Mouse (Mus musculus) yolk sac, embryonic 10.5 days (tissue): Measurements from ENCODE around the gene Dph6.
"Not testable (repeated sequence)": the region's sequence is repeated elsewhere in the genome, so short reads cannot be mapped to it uniquely, and the experiment has no call there.

Experiments
- DNase-seq: peaks from one replicate; pipeline ENCODE4 v3.0.0-alpha.2; 2017; ENCODE audit warnings: low spot score

Dph6 gene

GRCm38 (mm10) chr2:114654365-114655239 lies at the start of gene Dph6:
Gene Dph6 (minus strand): TSS chr2:114654964.
- peak; percentile 89 for DNase-seq

DNA sequence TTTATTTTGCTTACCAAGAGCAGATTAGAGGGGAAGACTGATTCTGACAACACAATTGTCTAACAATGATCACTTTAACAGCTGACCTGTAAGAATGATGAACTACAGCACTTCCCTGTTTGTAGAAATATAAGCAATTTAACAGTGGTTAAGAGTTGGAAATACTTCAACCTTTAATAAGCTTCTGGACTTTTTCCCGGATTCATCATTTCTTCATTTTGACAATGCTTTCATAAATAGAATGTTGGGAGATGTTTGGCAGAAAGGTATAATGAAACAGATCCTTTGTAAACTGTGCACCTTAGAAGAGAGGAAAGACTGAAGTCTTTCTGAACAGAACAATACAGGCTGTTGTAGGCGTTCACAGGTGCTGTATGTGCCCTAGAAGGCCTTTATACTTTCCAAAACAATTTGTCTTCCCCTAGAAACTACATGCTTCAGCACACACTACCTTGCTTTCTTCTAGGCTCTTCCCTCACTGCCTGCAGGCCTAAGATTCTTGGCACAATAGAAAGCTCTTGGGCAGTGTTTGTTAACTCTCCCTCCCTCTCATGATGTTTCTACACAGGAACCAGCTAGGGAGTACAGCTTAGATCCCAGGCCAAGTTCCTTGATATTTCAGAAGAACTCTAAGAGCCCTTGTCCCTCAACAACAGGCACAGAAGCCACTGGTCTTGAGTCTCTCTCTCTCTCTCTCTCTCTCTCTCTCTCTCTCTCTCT lies 46.4 kb upstream of the Dph6 start:
- DNase-seq = no peak

DNA sequence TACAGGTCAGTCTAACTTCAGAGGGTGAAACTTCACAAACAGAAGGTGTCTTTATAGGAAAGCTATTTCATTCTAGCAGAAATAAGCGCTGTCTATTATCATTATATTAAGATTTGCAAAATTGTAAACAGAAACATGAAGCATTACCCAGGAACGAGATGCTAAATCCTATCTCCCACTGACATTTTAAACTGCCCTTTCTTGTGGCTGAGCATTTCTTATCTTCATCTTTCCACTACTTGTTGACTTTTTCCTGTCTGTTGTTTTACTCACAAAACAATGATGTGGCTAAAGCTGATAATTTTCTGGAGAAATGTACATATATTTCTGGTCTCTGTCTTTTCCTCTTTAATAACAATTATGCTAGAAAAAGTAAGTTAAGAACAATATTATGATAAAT lies 36.8 kb upstream of the Dph6 start:
- DNase-seq = no peak

GRCm38 (mm10) chr2:114687483-114687882 lies 32.7 kb upstream of the Dph6 start:
- no peak for DNase-seq

DNA sequence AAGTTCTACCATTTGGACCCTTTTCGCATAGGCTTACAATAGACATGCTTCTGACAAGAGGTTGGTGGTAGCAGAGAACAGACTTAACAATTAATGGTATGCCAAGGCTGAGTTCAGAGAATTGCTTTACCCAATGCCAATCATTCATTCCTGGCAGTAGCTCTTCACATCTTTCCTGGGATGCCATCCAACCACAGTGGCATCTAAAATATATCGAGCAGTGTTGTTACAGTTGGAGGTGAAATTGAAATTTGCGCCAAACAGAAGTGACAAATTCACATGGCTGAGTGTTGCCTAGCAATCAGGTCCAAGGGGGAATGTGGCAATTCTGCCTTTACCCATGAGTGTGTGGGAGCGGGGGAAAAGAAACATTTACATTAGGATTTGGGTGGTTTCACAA lies 32.3 kb upstream of the Dph6 start:
- no peak for DNase-seq

DNA sequence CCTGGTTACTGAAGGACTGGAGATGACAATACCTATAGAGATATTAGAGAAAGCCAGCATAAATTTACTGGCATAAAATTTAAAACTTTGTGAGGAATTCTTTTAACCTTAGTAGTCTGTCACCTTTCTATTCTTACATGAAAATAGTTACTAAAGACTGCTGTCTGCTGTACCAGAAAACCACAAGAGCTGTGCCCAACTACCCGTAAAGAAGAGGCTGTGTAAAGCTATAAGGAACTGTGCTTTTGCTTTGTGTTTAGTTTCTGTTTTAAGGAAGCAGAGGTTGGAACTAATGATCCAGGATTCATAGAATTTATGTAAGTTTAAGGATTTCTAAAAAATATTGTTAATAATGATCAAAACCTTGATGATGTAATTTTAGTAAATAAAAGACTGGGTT lies 19.1 kb upstream of the Dph6 start:
- DNase-seq = no peak

DNA sequence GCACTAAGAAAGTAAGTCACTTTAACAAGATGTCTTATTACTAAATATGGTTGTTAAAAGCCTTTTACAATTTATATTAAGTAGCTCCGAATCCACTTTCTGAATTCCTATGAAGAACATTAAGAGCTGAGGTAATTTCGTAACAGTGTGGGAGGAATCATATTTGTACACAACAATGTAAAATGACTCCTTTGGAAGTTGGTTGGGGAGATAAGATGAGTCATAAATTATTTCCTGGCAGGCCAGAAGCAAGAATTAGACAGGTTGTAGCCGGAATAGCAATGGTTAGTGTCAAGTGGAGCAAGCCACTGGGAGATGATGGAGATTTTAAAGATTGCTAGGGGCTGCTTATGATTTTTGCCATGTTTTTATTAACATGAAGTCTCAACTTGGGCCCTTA lies 16.2 kb upstream of the Dph6 start:
- DNase-seq = no peak

DNA sequence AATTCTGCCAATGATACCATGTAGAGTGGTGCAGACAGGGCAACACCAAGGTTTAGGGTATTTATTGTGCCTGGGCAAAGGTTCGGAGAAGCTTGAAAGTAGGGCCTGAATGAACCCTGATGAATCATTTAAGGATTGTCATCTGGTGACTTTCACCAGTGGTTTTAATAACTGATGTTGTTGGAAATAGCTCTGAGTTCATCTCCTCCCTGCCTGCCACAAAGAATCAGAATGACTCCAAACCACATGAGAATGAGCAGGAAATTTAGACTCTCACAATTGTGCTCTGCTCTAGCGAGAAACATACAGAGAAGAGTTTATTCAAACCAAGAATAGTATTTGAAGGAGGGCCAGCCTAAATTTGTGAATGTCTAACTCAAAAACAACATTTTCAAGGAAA lies 4.2 kb upstream of the Dph6 start:
- no peak for DNase-seq

- no peak for DNase-seq
These were observed 8.5 kb downstream of the Dph6 start for GRCm38 (mm10) chr2:114646240-114646639.

DNA sequence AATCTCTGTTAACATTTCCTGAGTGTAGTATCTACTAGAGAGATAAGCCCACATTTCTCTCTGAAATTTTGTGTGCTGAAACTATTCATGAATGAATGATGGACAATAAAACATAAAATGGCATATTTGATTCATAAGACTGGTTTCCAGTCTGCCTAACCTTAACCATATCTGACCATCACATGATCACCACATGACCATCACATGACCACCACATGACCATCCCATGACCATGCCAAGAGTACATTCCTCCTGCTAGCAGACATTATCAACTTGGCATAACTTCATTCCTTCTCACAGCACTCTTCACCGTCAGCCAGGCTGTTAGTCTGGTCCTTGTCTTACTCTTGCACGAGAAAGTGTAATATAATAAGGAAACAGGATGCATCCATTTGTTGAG lies 10.9 kb downstream of the Dph6 start:
- no peak for DNase-seq

- DNase-seq = peak; percentile 27
These were observed 30.1 kb downstream of the Dph6 start for GRCm38 (mm10) chr2:114624683-114625082.

DNA sequence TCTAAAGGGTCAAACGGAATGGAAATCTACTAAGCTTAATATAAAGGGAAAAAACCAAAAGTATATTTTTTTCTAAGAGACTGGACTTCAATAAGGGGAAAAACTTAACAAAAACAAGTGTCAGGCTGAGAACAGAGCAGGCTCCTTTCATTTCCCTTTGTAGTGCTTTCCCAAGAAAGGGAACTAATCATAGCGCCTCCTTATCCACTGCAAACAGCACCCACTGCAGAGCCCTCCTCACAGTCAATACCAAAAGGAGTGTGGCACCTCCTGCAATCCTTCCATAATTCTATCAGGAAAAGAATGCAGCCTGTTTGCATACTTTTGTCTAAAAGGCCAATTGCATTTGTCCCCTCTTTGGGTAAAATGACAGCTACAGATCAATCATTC lies 32.2 kb downstream of the Dph6 start:
- DNase-seq = no peak

- DNase-seq = peak; percentile 4
These were observed 32.8 kb downstream of the Dph6 start for GRCm38 (mm10) chr2:114621781-114622549.

DNA sequence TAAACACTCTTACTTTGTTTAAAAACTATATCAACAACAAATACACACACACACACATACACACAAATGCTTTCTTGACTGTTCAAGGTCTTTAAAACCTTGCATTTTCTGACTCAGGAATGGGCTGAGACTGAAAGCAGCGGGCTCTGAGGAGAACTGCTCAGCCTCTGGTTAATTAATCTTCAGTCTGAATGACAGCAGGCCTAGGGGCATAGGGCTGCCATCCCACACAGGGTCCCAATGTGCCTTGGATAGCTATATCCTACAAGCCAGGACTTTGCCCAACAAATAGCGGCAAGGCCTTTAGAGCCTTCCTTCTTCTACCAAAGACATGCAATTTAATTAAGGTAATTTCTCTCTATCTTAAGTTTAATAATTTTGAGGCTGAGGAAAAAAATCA lies 43.2 kb downstream of the Dph6 start:
- DNase-seq = no peak

DNA sequence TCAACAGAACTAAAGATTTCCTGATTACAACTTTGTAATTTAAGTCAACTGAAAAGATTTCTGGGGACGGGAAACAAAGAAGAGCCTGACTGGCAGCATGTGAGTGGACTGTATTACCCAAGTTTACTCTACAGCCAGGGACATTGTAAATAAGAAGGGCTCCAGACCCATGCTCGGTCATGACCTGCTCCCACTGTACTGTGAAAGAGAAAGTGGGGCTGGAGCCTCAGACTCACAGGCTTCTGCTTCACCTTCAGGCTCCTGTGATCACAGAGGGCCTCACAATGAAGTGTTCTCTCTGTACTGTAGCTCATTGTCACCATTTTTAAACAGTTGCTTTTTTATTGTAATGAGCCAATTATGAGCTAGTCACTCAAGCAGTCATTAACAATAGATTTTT lies 44.7 kb downstream of the Dph6 start:
- no peak for DNase-seq

DNA sequence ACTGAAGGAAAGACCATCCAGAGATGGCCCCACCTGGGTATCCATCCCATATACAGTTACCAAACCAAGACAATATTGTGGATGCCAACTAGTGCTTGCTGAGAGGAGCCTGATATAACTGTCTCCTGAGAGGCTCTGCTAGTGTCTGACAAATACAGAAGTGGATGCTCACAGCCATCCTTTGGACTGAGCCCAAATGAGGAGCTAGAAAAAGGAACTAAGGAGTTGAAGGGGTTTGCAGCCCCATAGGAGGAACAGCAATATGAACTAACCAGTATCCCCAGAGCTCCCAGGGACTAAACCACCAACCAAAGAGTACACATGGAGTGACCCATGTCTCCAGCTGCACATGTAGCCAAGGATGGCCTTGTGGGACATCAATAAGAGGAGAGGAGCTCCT lies 49.6 kb downstream of the Dph6 start:
- DNase-seq = not testable (repeated sequence)

- no peak for DNase-seq
These were observed 53.6 kb downstream of the Dph6 start for GRCm38 (mm10) chr2:114601174-114601573.

- no peak for DNase-seq
These were observed 55.0 kb downstream of the Dph6 start for GRCm38 (mm10) chr2:114599793-114600192.

DNA sequence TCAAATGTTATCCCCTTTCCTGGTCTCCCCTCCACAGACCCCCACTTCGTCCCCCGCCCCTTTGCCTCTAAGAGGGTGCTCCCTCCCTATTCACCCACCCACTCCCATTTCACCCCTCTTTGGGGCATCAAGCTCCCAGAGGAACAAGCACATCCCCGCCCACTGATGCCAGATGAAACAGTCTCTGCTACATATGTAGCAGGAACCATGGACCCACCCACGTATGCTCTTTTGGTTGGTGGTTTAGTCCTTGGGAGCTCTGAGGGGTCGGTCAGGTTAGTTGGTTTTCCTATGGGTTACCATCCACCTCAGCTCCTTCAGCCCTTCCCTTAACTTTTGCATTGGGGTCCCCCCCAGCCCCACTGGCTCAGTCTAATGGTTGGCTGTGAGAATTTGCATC lies 61.4 kb downstream of the Dph6 start:
- no peak for DNase-seq

- DNase-seq = no peak
These were observed 74.0 kb downstream of the Dph6 start for GRCm38 (mm10) chr2:114580714-114581113.

DNA sequence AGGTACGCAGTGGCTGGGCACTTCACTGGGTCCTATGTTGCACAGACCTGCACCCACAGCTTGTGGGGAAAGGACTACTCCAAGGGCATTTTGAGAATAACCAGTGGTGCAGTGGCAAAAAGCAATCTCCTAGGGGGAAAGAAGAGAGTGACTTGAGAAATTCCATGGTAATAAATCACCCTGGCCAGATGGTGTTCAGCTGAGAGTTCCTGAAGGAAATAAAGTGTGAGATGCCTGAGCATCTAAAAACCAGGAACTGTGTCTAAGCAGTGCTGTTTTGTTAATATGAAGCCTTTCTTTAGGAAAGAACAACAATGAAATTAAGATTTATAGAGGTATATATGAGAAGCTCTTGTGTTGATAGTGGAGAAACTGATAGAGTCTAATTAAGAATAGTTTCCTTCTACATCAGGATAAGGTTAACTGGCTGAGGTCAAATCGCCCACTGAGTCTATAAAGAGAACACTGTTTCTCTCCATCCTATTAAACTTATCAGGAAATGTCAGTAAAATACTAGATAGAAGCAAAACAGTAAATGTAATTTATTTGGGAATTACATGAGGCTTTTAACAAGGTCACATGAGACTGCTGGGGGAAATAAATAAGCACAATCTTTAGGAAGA lies 111.7 kb downstream of the Dph6 start:
- DNase-seq = peak; percentile 2

- DNase-seq = no peak
These were observed 112.4 kb downstream of the Dph6 start for GRCm38 (mm10) chr2:114542325-114542724.
